Mouse (Mus musculus) ovary, postnatal 10 days (tissue): ENCODE results near the gene Pde1c.

ENCODE experiments used
- DNase-seq: peaks from one replicate; pipeline ENCODE4 v3.0.0; 2022; ENCODE audit warnings: low spot score

Pde1c gene

DNA sequence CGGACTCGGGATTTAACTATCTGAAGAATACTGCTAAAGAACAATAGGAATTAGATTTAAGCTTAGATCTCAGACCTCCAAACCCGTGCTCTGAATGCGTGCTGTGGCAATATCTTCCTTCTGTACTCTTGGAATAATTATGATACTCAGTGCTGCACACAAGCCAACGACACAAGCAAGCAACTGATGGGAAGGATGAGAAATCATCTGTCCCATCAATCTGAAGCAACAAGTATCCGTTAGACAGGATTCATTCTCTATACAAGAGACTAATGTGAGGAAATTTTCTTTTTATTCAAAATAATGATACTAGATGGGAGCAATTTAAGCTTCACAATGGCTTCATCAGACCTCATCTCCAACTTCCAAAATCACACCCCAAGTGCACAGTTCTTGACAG, 237.5 kb downstream of the Pde1c start:
- DNase-seq = no peak

DNA sequence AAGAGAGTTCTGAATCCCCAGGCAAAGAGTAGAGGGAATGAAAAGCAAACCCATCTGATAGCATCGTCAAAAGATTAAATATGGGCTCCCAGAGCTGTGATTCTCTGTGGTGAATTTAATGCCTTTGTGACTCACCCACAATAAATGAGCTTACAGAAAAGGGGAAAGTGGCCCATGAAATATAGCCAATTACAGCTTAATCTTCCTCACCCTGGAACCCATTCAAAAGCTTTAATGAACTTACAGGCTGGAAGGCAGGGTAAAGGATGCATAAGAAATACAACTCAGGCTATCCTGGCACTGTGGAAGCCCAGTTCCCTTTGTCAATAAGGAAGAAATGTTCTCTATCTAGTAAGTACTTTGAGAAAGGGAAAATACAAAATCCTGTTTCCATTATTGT, 240.8 kb downstream of the Pde1c start:
- DNase-seq = no peak

GRCm38 (mm10) chr6:56322799-56323198, 246.1 kb downstream of the Pde1c start:
- no peak for DNase-seq

DNA sequence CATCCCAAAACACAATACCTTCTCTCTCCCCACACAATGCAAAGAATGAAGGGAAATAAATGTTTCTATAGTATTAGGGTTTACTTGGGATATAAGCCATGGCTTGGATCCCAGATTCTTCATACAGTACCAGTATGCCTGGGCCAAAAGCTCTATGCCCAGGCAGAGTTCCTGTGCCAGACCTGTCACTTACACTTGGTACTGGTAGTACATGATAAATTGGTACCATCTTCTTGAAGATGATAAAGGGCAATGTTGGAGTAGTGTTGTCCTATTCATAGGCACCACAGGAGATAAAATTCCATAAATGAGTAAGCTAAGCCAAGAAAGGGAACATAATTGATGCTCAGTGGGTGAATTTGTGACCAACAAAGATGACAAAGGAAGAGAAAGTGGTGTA, 258.6 kb downstream of the Pde1c start:
- DNase-seq = no peak

DNA sequence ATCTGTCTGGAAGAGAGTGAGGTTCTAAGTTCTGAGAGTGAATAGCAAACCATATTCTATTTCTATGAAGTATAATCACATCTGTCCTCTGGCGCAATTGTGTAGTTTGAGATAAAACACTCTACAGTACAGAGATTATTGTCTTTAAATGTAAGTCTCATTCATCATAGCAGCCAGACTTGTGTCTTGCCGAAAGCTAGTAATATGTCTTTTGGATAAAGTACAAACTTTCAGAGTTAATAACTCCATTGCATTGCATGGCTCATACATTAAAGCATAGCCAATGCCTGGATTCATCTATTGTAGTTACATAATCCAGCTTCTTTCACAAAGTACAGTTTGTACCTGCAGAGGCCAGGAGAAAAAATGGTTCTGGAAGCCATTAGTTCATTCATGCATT, 262.8 kb downstream of the Pde1c start:
- no peak for DNase-seq

DNA sequence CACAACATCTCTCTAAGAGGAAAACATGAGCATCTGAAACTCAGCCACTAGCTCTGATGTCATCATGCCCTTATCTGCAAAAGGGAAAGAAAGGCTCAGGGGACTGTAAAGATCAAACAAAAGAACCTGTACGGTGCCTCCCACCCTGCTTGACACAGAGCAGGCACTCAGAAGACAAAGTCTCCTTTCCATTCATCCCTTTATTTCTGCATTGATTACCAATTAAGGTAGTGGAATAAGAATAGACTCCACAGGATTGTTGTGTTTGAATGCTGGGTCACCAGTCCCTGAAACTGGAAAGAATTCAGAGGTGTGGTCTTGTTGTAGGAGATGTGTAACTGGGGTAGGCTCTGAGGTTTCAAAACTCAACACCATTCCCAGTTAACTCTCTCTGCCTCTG, 276.7 kb downstream of the Pde1c start:
- no peak for DNase-seq

DNA sequence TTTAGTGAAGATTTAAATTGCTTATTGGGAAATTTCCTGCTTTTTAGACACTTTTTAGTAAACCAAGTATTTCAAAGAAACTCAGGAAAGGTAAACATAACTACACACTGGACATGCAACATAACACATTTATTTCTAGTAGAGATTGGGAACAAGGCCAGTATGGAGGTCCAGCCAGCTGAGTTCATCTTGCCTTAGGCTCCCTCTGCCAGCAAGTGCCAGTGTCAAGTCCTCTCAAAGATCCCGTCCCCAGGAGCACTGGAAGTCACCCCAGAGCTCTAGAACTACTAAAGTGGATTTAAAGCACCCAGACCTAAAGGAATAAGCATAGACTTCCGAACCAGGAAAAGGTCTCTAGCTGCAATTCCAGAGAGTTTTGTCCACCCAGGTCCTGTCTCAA, 279.6 kb downstream of the Pde1c start:
- DNase-seq = no peak

GRCm38 (mm10) chr6:56284821-56285220, 284.1 kb downstream of the Pde1c start:
- no peak for DNase-seq

DNA sequence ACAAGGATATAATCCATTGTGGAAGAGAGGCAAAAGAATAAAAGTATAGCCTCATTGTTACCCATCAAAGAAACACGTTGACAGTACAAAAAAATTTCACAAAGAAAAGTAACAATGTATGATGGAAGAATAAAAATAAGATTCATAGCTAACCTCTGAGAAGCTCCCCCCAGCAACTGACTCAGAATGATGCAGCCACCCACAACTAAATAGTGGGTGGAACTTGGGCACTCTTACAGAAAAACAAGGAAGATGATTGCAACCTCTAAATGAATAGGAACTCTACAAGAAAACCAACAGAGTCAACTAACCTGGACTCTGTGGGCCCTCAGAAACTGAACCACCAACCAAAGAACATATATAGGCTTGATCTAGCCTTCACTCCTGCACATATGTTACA, 293.4 kb downstream of the Pde1c start:
- DNase-seq = no peak

GRCm38 (mm10) chr6:56271741-56272140, 297.2 kb downstream of the Pde1c start:
- no peak for DNase-seq

DNA sequence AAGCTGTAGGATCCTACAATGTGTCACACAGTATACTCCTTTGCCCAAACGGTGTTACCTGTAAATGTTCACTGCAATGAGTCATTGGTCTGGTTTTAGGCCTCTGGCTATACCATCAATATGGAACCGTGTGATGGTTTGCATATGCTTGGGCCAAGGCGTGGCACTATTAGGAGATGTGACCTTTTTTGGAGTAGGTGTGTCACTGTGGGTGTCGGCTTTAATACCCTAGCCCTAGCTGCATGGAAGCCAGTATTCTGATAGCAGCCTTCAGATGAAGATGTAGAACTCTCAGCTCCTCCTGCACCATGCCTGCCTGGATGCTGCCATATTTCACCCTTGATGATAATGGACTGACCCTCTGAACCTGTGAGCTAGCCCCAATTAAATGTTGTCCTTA, 304.4 kb downstream of the Pde1c start:
- DNase-seq = no peak

DNA sequence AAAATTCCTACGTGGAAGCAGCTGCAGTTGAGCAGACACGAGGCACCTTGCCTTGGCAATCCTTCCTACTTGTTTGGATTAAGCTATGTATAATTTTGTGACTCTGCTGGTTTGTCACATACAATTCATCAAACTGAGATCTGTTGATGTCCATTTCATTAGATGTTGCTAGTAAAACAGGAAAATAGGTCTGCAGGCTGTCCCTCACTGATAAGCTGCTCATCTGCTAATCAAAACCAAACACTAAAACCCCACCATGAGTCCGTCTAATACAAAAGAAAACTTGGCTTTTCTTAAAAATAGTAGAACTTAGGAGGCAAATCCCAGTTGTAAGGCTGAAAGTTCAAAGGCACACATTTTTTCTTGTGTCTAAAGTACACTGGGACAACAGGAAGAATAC, 308.8 kb downstream of the Pde1c start:
- no peak for DNase-seq

DNA sequence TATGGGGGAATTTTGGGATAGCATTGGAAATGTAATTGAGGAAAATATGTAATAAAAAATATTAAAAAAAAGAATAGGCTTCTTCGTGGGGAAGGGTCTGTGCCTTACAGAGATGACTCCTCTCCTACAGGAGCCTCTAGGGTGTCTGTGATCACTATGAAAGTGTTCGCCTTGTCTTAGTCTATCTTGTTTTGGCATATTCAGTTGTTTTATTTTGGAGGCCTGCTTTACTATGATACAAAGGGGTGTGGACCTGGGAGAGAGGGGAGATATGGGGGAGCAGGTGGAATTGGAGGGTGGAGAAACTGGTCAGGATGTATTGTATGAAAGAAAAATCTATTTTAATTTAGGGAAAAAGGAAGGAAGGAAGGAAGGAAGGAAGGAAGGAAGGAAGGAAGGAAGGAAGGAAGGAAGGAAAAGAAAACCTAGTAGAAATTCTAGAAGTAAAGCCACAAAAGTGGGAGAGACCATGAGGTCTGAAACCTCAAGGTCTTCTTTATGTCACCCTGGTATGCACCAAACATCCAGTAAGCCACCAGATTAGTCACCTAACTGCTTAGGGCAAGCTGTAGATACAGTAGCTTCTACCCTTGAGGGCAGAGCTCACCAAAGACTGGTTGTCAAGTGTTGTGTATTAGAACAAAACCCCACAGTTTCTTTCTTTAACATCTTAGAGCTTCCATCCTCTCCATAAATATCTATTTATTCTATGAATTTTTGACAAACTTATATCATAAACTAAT, 311.2 kb downstream of the Pde1c start:
- DNase-seq = no peak

- DNase-seq = no peak
Measured at GRCm38 (mm10) chr6:56250091-56250490, 318.8 kb downstream of the Pde1c start.

DNA sequence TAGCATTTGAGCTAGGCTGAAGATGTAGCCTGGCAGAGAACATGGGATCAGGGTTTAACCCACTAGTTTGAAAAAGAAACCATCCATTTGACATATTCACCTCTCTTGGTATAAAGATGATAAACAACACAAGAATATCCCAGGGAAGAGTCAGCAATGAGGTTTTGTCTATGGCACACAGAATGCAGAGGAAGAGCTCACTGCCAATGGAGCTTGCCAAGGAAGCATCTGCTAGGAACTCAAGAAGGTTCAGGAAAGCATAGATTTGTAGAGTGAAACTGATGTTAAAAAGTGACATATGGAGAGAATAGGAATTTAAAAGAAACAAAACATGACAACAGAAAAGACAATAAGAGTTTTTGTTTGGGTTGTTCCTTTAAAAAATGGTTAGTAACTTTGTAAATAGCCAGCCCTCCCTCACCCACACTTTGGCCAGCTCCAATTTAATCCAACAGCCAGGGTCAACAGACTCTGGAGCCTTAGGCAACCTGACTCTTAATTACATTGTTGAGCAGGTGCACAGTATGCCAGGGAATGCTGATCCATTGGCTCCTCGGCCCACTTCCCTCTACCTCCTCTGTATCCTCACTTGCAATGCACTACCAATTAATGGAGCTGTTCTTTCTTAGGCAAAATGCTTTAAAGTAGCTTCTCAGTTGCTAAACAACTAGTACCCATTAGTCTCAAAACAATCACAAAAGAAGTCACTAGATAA, 377.3 kb downstream of the Pde1c start:
- DNase-seq = no peak

- no peak for DNase-seq
Measured at GRCm38 (mm10) chr6:56176485-56176884, 392.4 kb downstream of the Pde1c start.

DNA sequence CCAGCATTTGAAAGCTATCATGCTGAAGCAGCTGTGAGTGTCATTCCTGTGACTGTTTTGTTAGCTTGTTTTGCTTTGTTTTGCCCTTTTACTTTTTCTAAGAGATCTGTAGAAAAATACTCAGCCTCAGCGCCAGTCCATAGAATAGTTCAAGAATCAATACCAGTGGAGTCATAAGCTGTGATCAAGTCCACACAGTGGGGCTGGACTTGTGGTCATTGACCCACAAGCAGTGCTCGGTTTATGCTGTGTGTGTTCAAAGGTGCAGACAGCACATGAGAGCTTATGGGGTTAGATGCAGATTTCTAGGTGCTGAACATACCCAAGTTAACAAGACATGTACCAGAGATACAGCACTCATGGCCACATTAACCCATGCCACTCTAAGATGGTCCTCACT, 396.7 kb downstream of the Pde1c start:
- no peak for DNase-seq

- DNase-seq = no peak
Measured at GRCm38 (mm10) chr6:56168736-56169135, 400.2 kb downstream of the Pde1c start.

GRCm38 (mm10) chr6:56158217-56158616, 410.7 kb downstream of the Pde1c start:
- DNase-seq = no peak

DNA sequence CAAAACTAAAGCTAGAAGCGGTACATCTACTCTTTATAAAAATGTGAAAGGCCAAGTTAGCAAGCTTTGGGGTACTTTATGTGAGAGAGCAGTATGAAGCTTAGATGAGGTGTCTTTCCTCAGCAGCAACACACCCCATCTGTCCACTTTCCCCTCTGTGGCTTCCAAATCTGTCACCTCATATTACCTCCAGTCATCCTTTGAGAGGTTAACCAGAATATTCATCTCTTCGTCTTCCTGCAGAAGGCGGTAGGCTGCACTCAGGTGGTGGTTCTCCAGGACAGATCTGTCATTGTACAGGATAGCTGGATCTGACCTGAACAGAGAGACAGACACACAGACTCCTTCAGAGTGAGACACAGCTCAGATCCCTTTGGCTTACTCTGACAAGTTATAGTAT, 412.1 kb downstream of the Pde1c start:
- DNase-seq = no peak

- no peak for DNase-seq
Measured at GRCm38 (mm10) chr6:56130493-56131159, 438.3 kb downstream of the Pde1c start.

DNA sequence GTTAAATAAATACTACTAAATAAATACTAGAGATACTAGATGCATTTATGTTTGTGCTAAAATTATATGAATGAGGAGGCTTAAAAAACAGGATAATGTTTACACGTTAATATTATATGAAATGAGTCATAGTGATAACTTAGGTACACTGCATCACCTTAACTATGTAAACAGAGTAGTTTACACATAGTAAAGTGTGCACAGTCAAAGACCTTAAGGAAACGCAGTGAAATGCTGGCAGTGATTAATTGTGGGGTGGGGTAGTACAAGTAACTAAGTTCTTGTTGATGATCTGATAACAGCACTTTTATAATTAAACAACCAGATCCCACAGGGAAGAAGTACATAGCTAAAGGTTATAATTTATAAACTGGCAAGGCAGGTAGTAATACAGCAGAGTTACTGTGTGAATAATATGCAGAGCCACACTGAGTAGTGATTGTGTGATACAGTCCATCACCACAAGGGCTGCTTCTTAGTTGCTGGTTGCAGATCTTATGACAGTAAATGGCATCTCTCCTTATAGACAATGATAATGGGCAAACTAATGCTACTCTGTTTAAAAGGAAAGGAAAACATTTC, 469.3 kb downstream of the Pde1c start:
- DNase-seq = no peak

DNA sequence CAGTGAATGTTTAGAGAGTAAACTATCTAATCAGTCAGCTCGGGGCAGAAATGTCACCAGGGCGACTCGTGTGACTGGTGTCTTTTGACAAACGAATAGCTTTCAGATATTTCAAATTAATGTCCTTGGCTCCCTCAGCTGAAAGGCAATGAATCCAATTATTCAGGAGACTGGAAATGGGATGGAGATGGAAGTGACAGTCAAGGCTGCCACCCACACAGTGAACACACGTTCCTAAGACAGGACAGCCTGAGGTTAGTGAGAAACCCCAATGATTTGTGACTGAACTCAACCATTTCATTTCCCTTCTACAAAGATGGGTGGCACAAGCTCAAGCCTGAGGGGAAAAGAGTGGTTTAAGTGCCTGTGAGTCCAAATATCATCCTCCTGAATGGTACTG, 470.5 kb downstream of the Pde1c start:
- no peak for DNase-seq
